Mouse (Mus musculus): ENCODE results near the gene Phactr3.

DNA sequence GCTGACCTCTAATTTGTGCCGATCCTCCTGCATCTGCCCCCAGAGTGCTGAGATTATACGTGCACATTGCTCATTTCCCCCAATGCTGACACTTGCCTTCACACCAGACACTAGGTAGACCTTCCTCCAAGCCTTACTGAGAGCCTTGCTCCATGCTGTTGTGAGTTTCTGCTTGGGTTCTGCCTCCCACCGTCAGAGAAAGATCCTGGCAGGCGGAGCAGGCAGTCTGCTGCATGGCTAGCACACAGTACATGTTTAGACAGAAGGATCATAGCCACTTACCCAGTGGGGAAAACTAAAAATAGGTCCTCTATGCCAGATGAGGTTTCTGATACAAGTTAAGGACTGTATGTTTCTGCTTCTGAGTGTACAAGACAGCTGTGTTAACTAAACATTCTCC is 10.4 kb downstream of the Phactr3 start:
- TF ChIP-seq ZNF384 (IDR thresholded peaks at IDR 0.05; ENCODE audit: low read depth, low read length) (no peak), ZC3H11A (IDR thresholded peaks at IDR 0.05; ENCODE audit: borderline replicate concordance, low read depth, low read length) (no peak), HCFC1 (IDR thresholded peaks at IDR 0.05; ENCODE audit: borderline replicate concordance, insufficient read depth, low read length) (no peak), CHD2 (IDR thresholded peaks at IDR 0.05; ENCODE audit: low read depth, low read length) (no peak)

Data from ES-E14 (cell line).